Comparison of ENCODE assay signal across 13 mouse cellular contexts in genomic region chr1:92703903-92704302, GRCm38 (mm10). TPM values are rescaled to one million over a fixed set of nuclear protein-coding genes. Genes with fewer than 3 reads are reported as not detected.
DNase-seq lines count a peak whose midpoint lies in the region; ATAC-seq lines count a peak whose summit lies in the region.
"Had no signal": no experiment of that assay in that cellular context is flagged by ENCODE, and none has a peak within 500 bp of the region (broad histone marks: within the 10 kb centered on the region; RNA-seq: fewer than 3 reads in every experiment).

No protein-coding gene starts in this region.

- H3K4me2 ChIP-seq in forebrain, embryonic 12.5 days, result no peak overlapping the region
- H3K4me2 ChIP-seq in heart, embryonic 15.5 days, result no peak overlapping the region
- H3K4me2 ChIP-seq: liver, embryonic 13.5 days; neural tube, embryonic 13.5 days had no signal

- no peak for DNase-seq in forebrain, embryonic 10.5 days (ENCODE audit: extremely low spot score, low spot score)
- peak; percentile 96 for DNase-seq in 3T3-L1 (ENCODE audit: low read depth, low spot score)
- peak; percentile 47 for DNase-seq in brain, adult 2 months (ENCODE audit: low read depth, low spot score)
- no peak for DNase-seq in c-Kit-positive CD71-positive TER-119-positive erythroid progenitor cells, embryonic 14.5 days (ENCODE audit: low spot score)
- no peak for DNase-seq in yolk sac, embryonic 10.5 days (ENCODE audit: low spot score)
- DNase-seq in kidney, postnatal 36 days, result no peak
- DNase-seq: kidney, adult 11 months; liver, embryonic 13.5 days had no signal

- H3K4me1 ChIP-seq in forebrain, embryonic 10.5 days, result peaks cover 26% of the 10 kb centered on the region
- peaks cover 20% of the 10 kb centered on the region for H3K4me1 ChIP-seq in forebrain, embryonic 12.5 days
- peaks cover 43% of the 10 kb centered on the region for H3K4me1 ChIP-seq in heart, embryonic 15.5 days (replicated peaks)

- WGBS in forebrain, embryonic 10.5 days, result 92% methylated on average over 12 of the region's 12 CpGs
- WGBS in forebrain, embryonic 12.5 days, result 84% methylated on average over 12 of the region's 12 CpGs
- 56% methylated on average over 12 of the region's 12 CpGs for WGBS in heart, embryonic 15.5 days

- H3K9me3 ChIP-seq in forebrain, embryonic 10.5 days, result no peaks in the 10 kb centered on the region
- H3K9me3 ChIP-seq in forebrain, embryonic 12.5 days, result no peaks in the 10 kb centered on the region
- H3K9me3 ChIP-seq in heart, embryonic 15.5 days (replicated peaks), result no peaks in the 10 kb centered on the region; the same call in 1 of the 2 replicates
- H3K9me3 ChIP-seq: hindbrain, embryonic 10.5 days; liver, embryonic 13.5 days; neural tube, embryonic 13.5 days had no signal

- H3K4me3 ChIP-seq in forebrain, embryonic 10.5 days, result no peak overlapping the region
- H3K4me3 ChIP-seq in forebrain, embryonic 12.5 days (replicated peaks), result no peak overlapping the region
- H3K4me3 ChIP-seq in heart, embryonic 15.5 days, result no peak overlapping the region
- H3K4me3 ChIP-seq: hindbrain, embryonic 10.5 days; liver, embryonic 13.5 days; neural tube, embryonic 13.5 days had no signal

- no peak overlapping the region for H3K9ac ChIP-seq in forebrain, embryonic 12.5 days
- H3K9ac ChIP-seq in heart, embryonic 15.5 days, result no peak overlapping the region
- H3K9ac ChIP-seq: liver, embryonic 13.5 days; neural tube, embryonic 13.5 days had no signal

- no peak for ATAC-seq in forebrain, embryonic 12.5 days (ENCODE audit: low FRiP score)
- no peak for ATAC-seq in heart, embryonic 15.5 days (replicated peaks; ENCODE audit: insufficient number of reproducible peaks, insufficient read depth, low FRiP score, low read depth)
- ATAC-seq: forebrain, embryonic 14.5 days had no signal

- no peaks in the 10 kb centered on the region for H3K36me3 ChIP-seq in forebrain, embryonic 10.5 days (replicated peaks)
- no peaks in the 10 kb centered on the region for H3K36me3 ChIP-seq in forebrain, embryonic 12.5 days (replicated peaks)
- no peaks in the 10 kb centered on the region for H3K36me3 ChIP-seq in heart, embryonic 15.5 days
- H3K36me3 ChIP-seq: hindbrain, embryonic 10.5 days; liver, embryonic 13.5 days; neural tube, embryonic 13.5 days had no signal

- peaks cover 22% of the 10 kb centered on the region; the same call in 1 of the 2 replicates for H3K27me3 ChIP-seq in forebrain, embryonic 10.5 days (ENCODE audit: poor library complexity, severe bottlenecking)
- peaks cover 4% of the 10 kb centered on the region; the same call in 1 of the 2 replicates for H3K27me3 ChIP-seq in forebrain, embryonic 12.5 days
- H3K27me3 ChIP-seq in heart, embryonic 15.5 days, result no peaks in the 10 kb centered on the region
- H3K27me3 ChIP-seq: liver, embryonic 13.5 days; neural tube, embryonic 13.5 days had no signal

- 0 out of 2 replicates have a peak overlapping the region, but pooled peaks have one; percentile 40 for H3K27ac ChIP-seq in forebrain, embryonic 10.5 days
- no peak overlapping the region for H3K27ac ChIP-seq in forebrain, embryonic 12.5 days
- H3K27ac ChIP-seq in heart, embryonic 15.5 days, result peak overlapping the region; percentile 42; the same call in 1 of the 2 replicates
- H3K27ac ChIP-seq: hindbrain, embryonic 10.5 days; liver, embryonic 13.5 days; neural tube, embryonic 13.5 days had no signal

RNA-seq across cellular contexts. Expression of gene Otos, which starts 55.3 kb away (rescaled TPM):
- polyA plus RNA-seq in forebrain, embryonic 10.5 days (2016; fragmentation: Nextera tagmentation; extraction: Ambion mirVana), result 0.25 TPM in 1 of 2 replicates, not detected in the other
- polyA plus RNA-seq in forebrain, embryonic 12.5 days (2016; fragmentation: Nextera tagmentation; extraction: Ambion mirVana), result 0.12 and 0.20 TPM in 2 replicates
- 0.19 TPM in 1 of 2 replicates, not detected in the other for polyA plus RNA-seq in heart, embryonic 15.5 days (2015; fragmentation: Nextera tagmentation; extraction: Ambion mirVana)
- polyA plus RNA-seq: forebrain, embryonic 14.5 days; liver, embryonic 13.5 days; neural tube, embryonic 13.5 days had no signal

Comparison
In these comparisons a context has a peak if more than half of its experiments do, and no peak if none do; other contexts are left out.
1. DNase-seq: peak in 3T3-L1 (single experiment) and brain, adult 2 months (single experiment); none in forebrain, embryonic 10.5 days (single experiment), c-Kit-positive CD71-positive TER-119-positive erythroid progenitor cells, embryonic 14.5 days (single experiment), yolk sac, embryonic 10.5 days (single experiment) and kidney, postnatal 36 days (0 of 2).